Mouse (Mus musculus): Measurements from ENCODE around the gene AW011738.

DNA sequence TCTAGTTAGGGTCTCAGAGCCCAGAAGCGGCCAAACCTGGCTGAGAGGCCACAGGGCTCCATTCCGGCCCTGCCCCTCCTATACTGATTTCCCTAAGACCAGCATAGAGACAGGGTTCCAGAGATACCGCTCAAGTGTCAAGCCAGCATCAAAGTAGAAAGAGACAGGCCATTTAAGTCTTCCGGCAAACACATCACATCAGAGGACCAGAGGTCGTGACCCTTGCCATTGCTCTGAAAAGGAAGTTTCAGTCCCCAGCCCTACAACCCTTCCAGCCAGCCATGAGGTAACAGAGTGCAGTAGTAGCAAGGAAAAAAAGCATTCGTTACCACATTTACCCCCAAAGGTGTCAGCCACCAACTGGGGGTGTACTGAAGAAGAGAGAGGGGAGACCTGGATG, 8.8 kb upstream of the AW011738 start:
- TF ChIP-seq POLR2A (IDR thresholded peaks at IDR 0.05; ENCODE audit: insufficient read depth, low read depth, low read length) (no peak), CTCF (IDR thresholded peaks at IDR 0.05) (no peak)
